Mouse (Mus musculus): ENCODE results near the gene Cpeb1. TPM values are rescaled to one million over a fixed set of nuclear protein-coding genes. Genes with fewer than 3 reads are reported as not detected.
A peak's percentile ranks its signal among the peaks of the same experiment; 100 is the strongest.

Cpeb1 gene
- polyA plus RNA-seq, 1 experiment from 2014 or later, result 1.7 TPM

GRCm38 (mm10) chr7:81326859-81327258 is 128.4 kb downstream of the Cpeb1 start:
- no peak overlapping the region for H3K4me2 ChIP-seq (replicated peaks; ENCODE audit: low read depth, low read length)
- H3K9ac ChIP-seq (replicated peaks; ENCODE audit: low read depth), result no peak overlapping the region
- TF ChIP-seq EP300 (IDR thresholded peaks at IDR 0.05) (no peak), CTCF (IDR thresholded peaks at IDR 0.05) (no peak)
- no peak overlapping the region for H3K4me3 ChIP-seq (ENCODE audit: low read depth, low read length)
- no peaks in the 10 kb centered on the region for H3K4me1 ChIP-seq (ENCODE audit: insufficient read depth, low read depth, low read length)
- ATAC-seq, result no peak
- H3K9me3 ChIP-seq (ENCODE audit: low read length), result no peaks in the 10 kb centered on the region
- H3K27me3 ChIP-seq (replicated peaks; ENCODE audit: insufficient read depth, low read length), result no peaks in the 10 kb centered on the region
- DNase-seq (ENCODE audit: low spot score), result no peak
- 74% methylated on average over 6 of the region's 6 CpGs for WGBS
- H3K36me3 ChIP-seq (ENCODE audit: insufficient read depth, low read length), result no peaks in the 10 kb centered on the region
- H3K27ac ChIP-seq (ENCODE audit: low read length), result no peak overlapping the region

- Histone ChIP-seq H3K27me3 (replicated peaks; ENCODE audit: insufficient read depth, low read length) (no peaks in the 10 kb centered on the region), H3K4me3 (ENCODE audit: low read depth, low read length) (no peak overlapping the region), H3K36me3 (ENCODE audit: insufficient read depth, low read length) (no peaks in the 10 kb centered on the region), H3K4me1 (ENCODE audit: insufficient read depth, low read depth, low read length) (no peaks in the 10 kb centered on the region), H3K27ac (ENCODE audit: low read length) (no peak overlapping the region), H3K9ac (replicated peaks; ENCODE audit: low read depth) (no peak overlapping the region), H3K9me3 (ENCODE audit: low read length) (no peaks in the 10 kb centered on the region), H3K4me2 (replicated peaks; ENCODE audit: low read depth, low read length) (no peak overlapping the region)
- 67% methylated on average over 12 of the region's 12 CpGs for WGBS
- ATAC-seq (no peak), DNase-seq (ENCODE audit: low spot score) (no peak)
- no peak for TF ChIP-seq CTCF (IDR thresholded peaks at IDR 0.05)
- no peak for TF ChIP-seq EP300 (IDR thresholded peaks at IDR 0.05)
Observed at GRCm38 (mm10) chr7:81326043-81326442, 129.2 kb downstream of the Cpeb1 start.

GRCm38 (mm10) chr7:81321776-81322175 is 133.5 kb downstream of the Cpeb1 start:
- H3K27ac ChIP-seq (ENCODE audit: low read length), result no peak overlapping the region
- H3K4me2 ChIP-seq (replicated peaks; ENCODE audit: low read depth, low read length), result no peak overlapping the region
- H3K4me1 ChIP-seq (ENCODE audit: insufficient read depth, low read depth, low read length), result no peaks in the 10 kb centered on the region
- no peaks in the 10 kb centered on the region for H3K36me3 ChIP-seq (ENCODE audit: insufficient read depth, low read length)
- H3K27me3 ChIP-seq (replicated peaks; ENCODE audit: insufficient read depth, low read length), result no peaks in the 10 kb centered on the region
- DNase-seq (ENCODE audit: low spot score) (peak; percentile 21), ATAC-seq (no peak)
- TF ChIP-seq EP300 (IDR thresholded peaks at IDR 0.05), result no peak
- peak; percentile 42 for TF ChIP-seq CTCF (IDR thresholded peaks at IDR 0.05)
- H3K9me3 ChIP-seq (ENCODE audit: low read length), result no peaks in the 10 kb centered on the region
- WGBS, result 80% methylated on average over 5 of the region's 5 CpGs
- no peak overlapping the region for H3K9ac ChIP-seq (replicated peaks; ENCODE audit: low read depth)
- no peak overlapping the region for H3K4me3 ChIP-seq (ENCODE audit: low read depth, low read length)

DNA sequence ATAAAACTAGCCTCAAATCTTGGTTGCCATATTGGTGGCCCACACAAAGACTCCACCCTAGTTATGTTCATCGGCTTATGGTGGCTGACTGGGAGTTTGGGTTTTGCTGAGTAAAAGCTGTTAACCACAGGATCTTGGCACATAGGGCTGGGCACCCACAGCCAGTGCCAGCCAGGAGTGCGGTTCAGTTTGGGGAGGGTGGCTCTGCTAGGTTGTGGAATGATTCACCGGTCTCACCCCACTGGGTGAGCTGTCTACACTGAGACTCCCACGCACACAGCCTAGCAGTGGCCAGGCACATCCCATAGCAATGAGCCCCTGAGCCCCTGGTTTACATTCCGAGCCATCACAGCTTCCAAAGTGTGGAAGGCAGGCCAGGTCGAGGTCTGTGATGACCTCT is 135.5 kb downstream of the Cpeb1 start:
- Histone ChIP-seq H3K27me3 (replicated peaks; ENCODE audit: insufficient read depth, low read length) (no peaks in the 10 kb centered on the region), H3K9ac (replicated peaks; ENCODE audit: low read depth) (no peak overlapping the region), H3K27ac (ENCODE audit: low read length) (no peak overlapping the region), H3K4me3 (ENCODE audit: low read depth, low read length) (no peak overlapping the region), H3K4me2 (replicated peaks; ENCODE audit: low read depth, low read length) (no peak overlapping the region), H3K36me3 (ENCODE audit: insufficient read depth, low read length) (no peaks in the 10 kb centered on the region), H3K4me1 (ENCODE audit: insufficient read depth, low read depth, low read length) (no peaks in the 10 kb centered on the region), H3K9me3 (ENCODE audit: low read length) (no peaks in the 10 kb centered on the region)
- ATAC-seq (no peak), DNase-seq (ENCODE audit: low spot score) (no peak)
- TF ChIP-seq CTCF (IDR thresholded peaks at IDR 0.05), result no peak
- TF ChIP-seq EP300 (IDR thresholded peaks at IDR 0.05), result no peak
- 84% methylated on average over 6 of the region's 6 CpGs for WGBS

DNA sequence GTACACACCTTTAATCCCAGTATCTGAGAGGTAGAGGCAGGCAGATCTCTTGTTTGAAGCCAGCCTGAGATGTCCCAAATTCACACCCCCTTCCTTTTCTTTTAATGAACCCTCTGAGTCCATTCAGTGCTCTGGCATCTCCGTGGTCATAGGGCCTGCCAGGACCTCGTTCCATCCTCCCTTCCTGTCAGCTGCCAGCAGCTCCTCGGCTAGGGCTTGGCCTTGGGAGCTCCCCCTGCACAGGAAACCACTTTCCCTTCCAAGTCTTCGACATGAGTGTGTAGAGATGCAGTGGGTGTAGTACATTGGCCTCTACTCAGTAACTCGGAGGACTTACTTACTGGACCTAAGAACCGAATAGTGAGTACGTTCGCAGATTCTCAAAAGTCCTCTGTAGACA is 139.7 kb downstream of the Cpeb1 start:
- no peak overlapping the region for H3K9ac ChIP-seq (replicated peaks; ENCODE audit: low read depth)
- no peak overlapping the region for H3K4me3 ChIP-seq (ENCODE audit: low read depth, low read length)
- H3K27ac ChIP-seq (ENCODE audit: low read length), result no peak overlapping the region
- TF ChIP-seq EP300 (IDR thresholded peaks at IDR 0.05), result no peak
- TF ChIP-seq CTCF (IDR thresholded peaks at IDR 0.05), result no peak
- peak; percentile 19 for DNase-seq (ENCODE audit: low spot score)
- H3K9me3 ChIP-seq (ENCODE audit: low read length), result no peaks in the 10 kb centered on the region
- H3K27me3 ChIP-seq (replicated peaks; ENCODE audit: insufficient read depth, low read length), result no peaks in the 10 kb centered on the region
- no peaks in the 10 kb centered on the region for H3K36me3 ChIP-seq (ENCODE audit: insufficient read depth, low read length)
- H3K4me1 ChIP-seq (ENCODE audit: insufficient read depth, low read depth, low read length), result no peaks in the 10 kb centered on the region
- peak; percentile 25; the same call in 1 of the 2 replicates for ATAC-seq
- 43% methylated on average over 8 of the region's 8 CpGs for WGBS
- H3K4me2 ChIP-seq (replicated peaks; ENCODE audit: low read depth, low read length), result no peak overlapping the region

GRCm38 (mm10) chr7:81311581-81311980 is 143.7 kb downstream of the Cpeb1 start:
- no peak for TF ChIP-seq EP300 (IDR thresholded peaks at IDR 0.05)
- TF ChIP-seq CTCF (IDR thresholded peaks at IDR 0.05), result no peak
- no peak overlapping the region for H3K9ac ChIP-seq (replicated peaks; ENCODE audit: low read depth)
- H3K4me1 ChIP-seq (ENCODE audit: insufficient read depth, low read depth, low read length), result no peaks in the 10 kb centered on the region
- ATAC-seq, result no peak
- no peak overlapping the region for H3K27ac ChIP-seq (ENCODE audit: low read length)
- DNase-seq (ENCODE audit: low spot score), result no peak
- no peak overlapping the region for H3K4me2 ChIP-seq (replicated peaks; ENCODE audit: low read depth, low read length)
- no peak overlapping the region for H3K4me3 ChIP-seq (ENCODE audit: low read depth, low read length)
- no peaks in the 10 kb centered on the region for H3K9me3 ChIP-seq (ENCODE audit: low read length)
- H3K27me3 ChIP-seq (replicated peaks; ENCODE audit: insufficient read depth, low read length), result no peaks in the 10 kb centered on the region
- no peaks in the 10 kb centered on the region for H3K36me3 ChIP-seq (ENCODE audit: insufficient read depth, low read length)

GRCm38 (mm10) chr7:81311130-81311529 is 144.1 kb downstream of the Cpeb1 start:
- 90% methylated on average over 1 of the region's 1 CpGs for WGBS
- Histone ChIP-seq H3K9me3 (ENCODE audit: low read length) (no peaks in the 10 kb centered on the region), H3K27me3 (replicated peaks; ENCODE audit: insufficient read depth, low read length) (no peaks in the 10 kb centered on the region), H3K4me1 (ENCODE audit: insufficient read depth, low read depth, low read length) (no peaks in the 10 kb centered on the region), H3K27ac (ENCODE audit: low read length) (no peak overlapping the region), H3K9ac (replicated peaks; ENCODE audit: low read depth) (no peak overlapping the region), H3K36me3 (ENCODE audit: insufficient read depth, low read length) (no peaks in the 10 kb centered on the region), H3K4me2 (replicated peaks; ENCODE audit: low read depth, low read length) (no peak overlapping the region), H3K4me3 (ENCODE audit: low read depth, low read length) (no peak overlapping the region)
- TF ChIP-seq CTCF (IDR thresholded peaks at IDR 0.05), result no peak
- no peak for TF ChIP-seq EP300 (IDR thresholded peaks at IDR 0.05)
- ATAC-seq (no peak), DNase-seq (ENCODE audit: low spot score) (no peak)
